Mouse (Mus musculus): ENCODE measurements around the gene Disc1.
A peak's percentile ranks its signal among the peaks of the same experiment; 100 is the strongest.

Gene Disc1

DNA sequence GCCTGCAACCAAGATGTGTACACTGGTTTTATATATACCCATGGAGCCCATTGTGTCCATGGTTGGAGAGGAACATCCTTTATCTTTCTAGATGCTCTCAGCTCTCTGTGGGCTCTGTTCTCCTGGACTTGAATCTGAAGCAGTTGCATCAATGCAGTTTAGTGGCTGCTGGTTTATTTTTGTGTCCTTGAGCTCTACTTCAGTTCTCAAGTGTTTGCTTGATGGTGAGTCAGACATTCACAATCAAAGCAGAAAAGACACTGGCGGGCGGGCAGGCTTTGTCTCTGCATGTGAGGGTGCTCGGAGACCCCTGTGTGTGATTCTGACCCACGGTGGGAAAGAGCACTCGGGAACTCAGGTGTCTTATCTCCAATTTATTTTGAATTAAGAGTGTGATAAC lies 166.6 kb downstream of the Disc1 start:
- DNase-seq (ENCODE audit: low spot score in 2 of 2) = no peak

- DNase-seq (ENCODE audit: low spot score in 2 of 2) = no peak
Measured at GRCm38 (mm10) chr8:125221062-125221461, 167.1 kb downstream of the Disc1 start.

DNA sequence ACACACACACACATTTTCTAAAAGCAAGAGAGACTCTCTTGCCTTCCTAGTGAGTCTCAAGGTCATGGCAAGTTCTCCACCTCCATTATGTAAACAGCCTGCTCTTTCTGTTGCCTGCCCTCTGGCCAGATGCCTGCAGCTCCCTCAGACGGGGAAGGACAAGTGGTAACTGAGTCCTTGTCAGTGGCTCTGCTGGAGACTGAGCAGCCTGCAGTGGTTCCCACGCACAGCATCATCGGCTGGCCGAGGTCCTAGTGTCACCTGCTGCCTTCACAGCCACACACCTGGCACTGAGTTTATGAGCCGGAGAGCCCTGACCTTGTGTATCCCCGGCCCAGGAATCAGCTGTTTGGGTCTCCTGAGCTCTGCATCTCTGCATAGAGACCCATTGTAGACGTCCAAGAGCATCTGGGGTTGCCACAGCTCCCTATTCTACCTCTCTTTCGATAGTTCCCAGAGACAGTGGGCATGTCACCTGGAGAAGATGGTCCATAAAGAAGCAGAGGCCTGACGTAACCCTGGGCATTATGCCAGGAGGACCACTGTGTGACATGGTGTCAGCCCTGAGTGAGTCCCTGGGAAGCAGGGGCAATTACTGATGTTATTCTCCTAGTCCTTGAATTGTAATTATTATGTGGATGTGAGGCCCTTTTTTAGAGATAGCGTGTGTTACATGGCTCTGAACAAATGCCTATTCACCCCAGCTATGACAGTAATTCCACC lies 169.2 kb downstream of the Disc1 start:
- no peak for DNase-seq (ENCODE audit: low spot score in 2 of 2)

DNA sequence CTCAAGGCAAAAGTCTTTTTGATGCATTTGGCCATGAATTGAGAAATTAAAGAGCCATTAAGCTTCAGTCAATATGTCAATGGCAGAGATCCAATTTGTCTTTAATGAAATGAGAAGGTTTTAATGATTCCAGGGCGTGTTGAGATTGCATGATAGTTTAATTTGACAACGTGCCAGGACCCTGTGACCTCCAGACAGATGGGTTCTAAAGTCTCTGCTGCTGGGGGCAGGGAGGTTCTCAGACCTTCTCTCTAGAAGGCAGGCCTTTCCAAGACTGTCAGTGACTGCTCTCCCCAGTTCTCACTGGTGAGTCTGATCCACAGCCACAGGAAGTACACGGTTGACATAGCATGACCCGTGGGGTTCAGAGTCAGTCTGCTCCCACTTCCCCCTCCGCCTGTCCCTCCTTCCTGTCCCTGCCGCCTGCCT lies 170.3 kb downstream of the Disc1 start:
- DNase-seq (ENCODE audit: low spot score in 2 of 2) = peak; percentile 41 to 44

DNA sequence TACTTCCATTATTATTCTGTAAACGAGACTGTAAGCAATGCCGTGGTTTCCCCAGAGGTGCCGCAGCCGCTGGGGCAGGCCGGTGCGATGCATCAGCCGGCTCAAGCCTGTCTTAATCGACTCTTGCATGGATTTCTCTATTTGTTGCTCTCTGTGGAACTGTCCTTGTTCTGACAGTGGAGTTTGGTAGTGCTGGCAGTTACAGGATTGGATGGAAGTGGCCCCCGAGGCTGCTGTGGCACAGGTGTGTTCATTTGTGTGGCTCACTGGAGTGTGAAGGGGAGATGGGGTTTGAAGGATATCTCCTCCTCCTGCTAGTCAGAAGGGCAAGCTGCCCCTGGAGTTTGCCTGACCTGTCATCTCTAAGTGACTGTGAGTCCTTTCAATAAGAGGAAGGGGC lies 171.3 kb downstream of the Disc1 start:
- peak; percentile 19 to 31 for DNase-seq (ENCODE audit: low spot score in 2 of 2)

- DNase-seq (ENCODE audit: low spot score in 2 of 2) = peak; percentile 60 to 67
Measured at GRCm38 (mm10) chr8:125226989-125227624, 173.1 kb downstream of the Disc1 start.

DNA sequence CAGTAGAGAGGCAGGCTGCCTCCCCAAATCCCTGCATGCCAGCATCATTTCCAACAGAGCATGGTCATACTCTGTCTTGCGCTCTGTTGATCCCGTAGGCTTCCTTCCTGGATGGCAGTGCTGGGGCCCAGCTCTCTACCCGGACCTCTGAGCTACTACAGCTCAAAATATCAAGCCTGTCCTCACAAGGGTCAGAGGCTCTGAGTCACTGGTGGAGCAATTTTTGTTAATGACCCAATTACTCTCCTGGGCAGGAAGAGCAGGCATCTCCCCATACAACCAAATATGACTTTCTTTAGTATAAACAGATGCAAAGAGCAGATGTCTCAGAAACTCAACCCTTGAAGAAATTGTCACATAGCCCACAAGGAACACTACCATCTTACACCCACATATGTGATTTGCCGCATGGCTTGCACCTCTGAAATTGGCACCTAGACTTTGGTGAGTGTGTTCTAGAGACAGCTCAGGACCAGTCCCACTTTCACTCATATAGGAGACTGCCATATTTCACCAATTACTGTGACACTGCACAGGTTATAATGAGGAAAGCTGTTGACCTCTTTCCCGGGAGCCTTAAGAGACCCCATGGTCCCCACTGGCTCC lies 176.6 kb downstream of the Disc1 start:
- no peak for DNase-seq (ENCODE audit: low spot score in 2 of 2)

GRCm38 (mm10) chr8:125232724-125233123 lies 178.7 kb downstream of the Disc1 start:
- no peak for DNase-seq (ENCODE audit: low spot score in 2 of 2)

DNA sequence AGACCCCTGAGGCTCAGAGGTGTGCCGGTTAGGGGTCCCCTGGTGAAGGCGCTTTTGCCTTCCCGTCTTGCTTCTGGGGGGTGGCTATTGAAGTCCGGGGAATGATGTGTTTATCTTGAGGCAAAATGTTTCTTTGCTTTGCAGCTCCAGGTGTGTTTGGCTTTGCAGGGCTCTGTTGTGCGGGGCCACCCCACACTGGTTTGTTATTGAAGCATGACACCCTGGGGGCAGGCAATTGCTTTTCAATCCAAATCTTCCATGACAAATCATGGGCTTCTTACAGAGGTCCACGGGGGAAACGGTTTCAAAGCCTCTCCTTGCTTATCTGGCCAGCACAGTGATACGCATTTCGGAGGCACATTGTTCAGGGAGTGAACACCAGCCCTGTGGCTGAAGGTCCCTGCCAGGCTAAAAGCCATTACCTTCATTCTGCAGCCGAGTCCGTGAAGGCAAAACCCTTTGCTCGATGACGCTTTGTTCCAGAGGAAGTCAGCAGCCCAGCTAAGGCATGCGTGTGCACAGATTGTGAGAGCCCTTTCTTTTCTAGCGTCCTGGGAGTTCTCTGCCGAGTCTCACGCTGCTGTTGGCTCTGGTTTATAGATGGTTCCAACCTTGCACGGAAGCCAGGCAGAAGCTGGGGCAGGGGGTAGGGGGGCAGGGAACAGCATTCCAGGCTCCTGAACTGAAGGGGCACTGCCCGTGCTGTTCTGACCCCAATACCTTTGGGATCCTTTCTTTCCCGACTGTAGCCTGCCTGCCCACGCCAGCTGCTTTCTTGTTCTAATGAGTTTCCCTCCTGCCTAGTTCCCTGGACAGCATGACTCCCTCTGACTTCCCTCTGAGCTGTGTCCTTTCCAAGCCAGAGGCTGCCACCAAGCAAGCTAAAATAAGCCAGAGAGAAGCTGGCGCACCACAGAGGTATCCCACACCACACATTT lies 182.2 kb downstream of the Disc1 start:
- no peak for DNase-seq (ENCODE audit: low spot score in 2 of 2)

DNA sequence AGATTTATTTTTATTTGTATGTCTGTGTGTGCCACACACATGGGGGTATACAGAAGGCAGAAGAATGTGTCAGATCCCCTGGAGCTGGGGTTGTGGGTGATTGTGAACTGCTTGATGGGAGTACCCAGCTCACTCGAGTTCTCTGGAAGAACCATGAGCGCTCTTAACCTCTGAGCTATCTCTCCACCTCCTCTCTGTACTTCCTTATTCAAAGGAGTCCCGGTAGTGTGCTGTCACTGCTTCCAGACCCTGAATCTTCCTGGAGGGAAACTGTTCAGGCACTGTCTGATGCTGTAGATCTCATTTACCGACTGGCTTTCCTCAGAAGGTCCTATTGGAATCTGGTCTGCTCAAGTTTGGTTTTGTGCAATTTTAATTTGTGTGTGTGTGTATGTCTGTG lies 186.8 kb downstream of the Disc1 start:
- DNase-seq (ENCODE audit: low spot score in 2 of 2) = no peak

DNA sequence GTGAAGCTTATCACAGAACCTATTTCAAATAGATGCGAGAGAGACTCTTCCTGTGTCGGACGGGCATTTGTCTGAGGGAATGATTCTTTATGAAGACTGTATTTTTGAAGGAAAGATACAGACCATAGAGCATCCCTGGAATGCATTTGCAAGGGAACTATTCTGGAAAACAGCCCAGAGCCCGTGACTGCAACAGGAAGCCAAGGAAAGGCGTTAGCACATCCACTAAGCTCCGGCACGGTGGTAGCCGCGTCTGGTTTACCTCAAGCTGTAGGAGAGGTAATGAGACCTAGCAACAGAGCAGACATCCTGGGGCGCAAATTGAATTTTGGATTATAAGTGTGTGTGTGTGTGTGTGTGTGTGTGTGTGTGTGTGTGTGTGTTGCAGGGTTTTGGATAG lies 188.4 kb downstream of the Disc1 start:
- DNase-seq (ENCODE audit: low spot score in 2 of 2) = no peak

- no peak for DNase-seq (ENCODE audit: low spot score in 2 of 2)
Measured at GRCm38 (mm10) chr8:125242921-125243320, 188.9 kb downstream of the Disc1 start.

DNA sequence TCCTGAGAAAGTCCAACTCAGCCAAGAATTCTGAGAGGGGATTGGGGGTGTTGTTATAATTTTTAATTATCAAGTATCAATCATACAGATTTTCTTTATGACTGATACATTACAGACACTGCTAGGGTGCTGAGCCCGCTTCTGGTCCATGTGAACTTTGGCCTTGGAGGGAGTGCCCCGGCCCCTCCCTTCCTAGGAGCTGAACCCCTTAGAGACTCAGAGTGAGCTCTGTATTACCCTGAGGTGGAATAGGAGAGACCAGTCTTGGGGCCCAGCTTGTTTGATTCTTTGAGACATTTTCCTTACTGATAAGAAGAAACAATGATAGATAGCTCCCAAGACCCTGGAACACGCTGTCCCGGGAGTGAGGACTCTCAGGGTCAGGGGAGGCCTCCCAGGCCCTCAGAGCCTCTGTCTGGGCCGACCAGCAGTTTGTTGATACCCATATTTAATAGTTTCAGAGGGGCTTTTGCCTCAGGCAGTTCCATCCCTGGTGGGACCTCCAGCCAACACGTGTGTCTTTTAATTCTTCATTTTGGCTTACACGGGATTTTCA lies 192.8 kb downstream of the Disc1 start:
- no peak for DNase-seq (ENCODE audit: low spot score in 2 of 2)

- DNase-seq (ENCODE audit: low spot score in 2 of 2) = no peak
Measured at GRCm38 (mm10) chr8:125247349-125247748, 193.4 kb downstream of the Disc1 start.

DNA sequence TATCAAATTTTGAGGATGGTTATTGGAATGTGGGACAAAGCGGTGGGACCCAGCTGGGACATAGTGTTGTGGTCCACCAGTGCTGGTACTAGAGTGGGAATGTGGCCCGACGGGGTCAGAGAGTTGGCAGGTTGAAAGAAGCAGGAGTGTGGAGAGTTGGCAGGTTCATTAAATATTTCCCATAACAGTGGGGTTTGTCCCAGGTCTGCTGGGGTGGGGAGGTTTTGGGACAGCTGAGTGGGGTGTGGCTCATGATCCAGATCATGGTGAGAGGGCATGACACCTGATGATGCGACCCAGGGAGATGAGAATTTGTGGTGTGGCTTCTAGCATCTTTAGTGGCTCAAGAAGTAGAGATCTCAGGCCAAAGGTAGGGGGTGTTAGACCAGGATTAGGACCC lies 199.0 kb downstream of the Disc1 start:
- DNase-seq (ENCODE audit: low spot score in 2 of 2) = no peak

GRCm38 (mm10) chr8:125253505-125254180 lies 199.6 kb downstream of the Disc1 start:
- DNase-seq (ENCODE audit: low spot score in 2 of 2) = peak; percentile 28

DNA sequence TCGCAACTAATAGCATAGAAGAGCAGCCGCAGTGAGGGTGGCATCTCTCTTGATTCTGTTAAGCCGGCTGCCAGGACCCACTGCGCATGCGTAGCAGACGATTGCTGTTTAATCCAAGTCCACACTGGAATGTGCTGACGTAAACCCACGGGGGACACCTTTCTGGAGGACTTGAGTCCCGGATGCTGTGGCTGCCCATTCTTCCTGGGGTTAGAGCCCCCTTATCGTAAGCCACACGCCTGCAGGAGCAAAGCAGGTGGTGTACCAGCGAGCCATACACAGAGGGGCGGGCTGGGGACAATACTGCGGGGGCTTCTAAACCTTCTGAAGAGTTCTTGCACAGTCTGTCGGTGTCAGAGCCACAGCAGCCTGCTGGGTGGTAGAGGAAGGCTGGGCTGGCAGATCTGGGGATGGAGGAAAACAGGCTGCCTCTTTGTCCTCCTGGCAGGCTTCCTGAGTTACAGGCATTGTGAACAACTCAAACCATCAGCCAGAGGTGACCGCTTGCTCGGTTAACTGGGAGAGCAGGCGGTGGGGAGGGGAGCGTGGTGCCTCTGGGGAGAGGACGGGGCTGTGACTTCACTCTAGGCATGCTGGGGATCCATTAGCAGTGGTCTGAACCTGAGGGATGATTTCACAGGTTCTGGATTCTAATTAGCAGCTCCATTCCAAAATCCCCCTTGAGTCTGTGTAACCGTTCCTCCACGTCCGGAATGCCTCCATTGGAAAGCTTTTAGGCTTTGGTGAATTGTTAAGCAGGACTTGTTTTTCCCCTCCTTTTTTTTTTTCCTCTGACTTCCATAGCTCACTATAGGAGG lies 200.4 kb downstream of the Disc1 start:
- DNase-seq (ENCODE audit: low spot score in 2 of 2) = peak; percentile 47 to 51

DNA sequence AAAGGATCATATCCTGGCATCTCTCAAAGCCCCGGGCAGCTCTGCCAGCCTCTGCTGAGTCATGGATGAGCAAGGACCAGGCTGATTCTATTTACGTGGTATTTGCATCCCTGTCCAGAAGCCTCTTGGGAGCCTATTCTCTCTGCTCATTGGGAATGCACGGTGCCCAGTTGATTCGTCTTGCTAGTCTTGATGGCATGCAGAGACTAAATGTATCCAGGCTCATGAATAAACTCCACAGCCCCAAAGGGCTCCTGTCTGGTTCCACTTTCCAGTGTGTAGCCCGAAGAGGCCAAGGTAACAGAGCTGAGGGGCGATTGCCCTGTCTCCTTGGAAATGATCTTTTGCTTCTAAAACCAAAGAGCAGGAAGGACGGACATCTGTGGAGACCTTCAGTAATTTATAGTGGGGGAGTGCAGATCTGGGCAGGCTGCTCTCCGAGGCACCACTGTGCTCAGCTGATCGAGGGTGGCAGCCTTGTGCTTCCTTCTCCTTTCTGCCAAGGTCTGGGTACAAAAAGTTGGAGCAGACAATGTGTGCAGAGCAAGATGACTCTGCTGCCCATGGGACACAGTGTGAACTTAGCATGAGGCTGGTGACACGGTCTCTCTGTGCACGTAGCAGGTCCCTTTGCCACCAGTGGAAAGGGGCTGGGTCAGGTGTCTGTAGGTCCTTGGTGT lies 201.2 kb downstream of the Disc1 start:
- no peak for DNase-seq (ENCODE audit: low spot score in 2 of 2)

DNA sequence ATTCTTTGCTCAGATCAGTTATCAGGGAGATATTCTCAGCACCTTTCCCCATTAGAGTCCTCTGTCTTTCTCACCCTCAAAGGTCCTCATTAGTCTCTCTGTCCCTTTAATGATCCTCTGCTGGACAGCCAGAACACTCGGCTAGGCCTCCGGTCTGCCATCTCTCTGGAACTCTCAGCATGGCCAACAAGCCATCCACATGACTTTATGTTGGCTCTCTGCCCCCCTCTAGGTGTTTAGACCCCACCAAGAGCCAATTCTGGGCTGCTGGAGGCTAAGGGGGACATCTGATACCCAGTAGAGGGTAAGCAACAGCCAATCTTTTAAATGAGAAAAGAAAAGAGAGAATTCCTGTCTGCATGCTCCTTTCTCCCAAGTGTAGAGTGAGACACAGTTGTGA lies 203.7 kb downstream of the Disc1 start:
- no peak for DNase-seq (ENCODE audit: low spot score in 2 of 2)
